Mouse (Mus musculus) neural tube, embryonic 10.5 days (tissue): ENCODE data around the gene Glis3.

Source experiments
- DNase-seq: peaks from one replicate; pipeline ENCODE4 v3.0.0-alpha.2; 2017; ENCODE audit warnings: low spot score; ENCODE audit errors: extremely low spot score

The Glis3 gene

GRCm38 (mm10) chr19:28335890-28336289 is 344.0 kb downstream of the Glis3 start:
- no peak for DNase-seq

- no peak for DNase-seq
Observed at GRCm38 (mm10) chr19:28333007-28333766, 346.7 kb downstream of the Glis3 start.

GRCm38 (mm10) chr19:28328444-28329110 is 351.3 kb downstream of the Glis3 start:
- DNase-seq = no peak

- DNase-seq = no peak
Observed at GRCm38 (mm10) chr19:28327536-28327935, 352.3 kb downstream of the Glis3 start.

- no peak for DNase-seq
Observed at GRCm38 (mm10) chr19:28306036-28306435, 373.8 kb downstream of the Glis3 start.

- DNase-seq = no peak
Observed at GRCm38 (mm10) chr19:28305510-28305909, 374.4 kb downstream of the Glis3 start.

GRCm38 (mm10) chr19:28302831-28303242 is 377.0 kb downstream of the Glis3 start:
- peak; percentile 44 for DNase-seq

- DNase-seq = no peak
Observed at GRCm38 (mm10) chr19:28300226-28300625, 379.7 kb downstream of the Glis3 start.

- no peak for DNase-seq
Observed at GRCm38 (mm10) chr19:28299211-28299775, 380.6 kb downstream of the Glis3 start.

- DNase-seq = no peak
Observed at GRCm38 (mm10) chr19:28298669-28299068, 381.2 kb downstream of the Glis3 start.

- no peak for DNase-seq
Observed at GRCm38 (mm10) chr19:28291596-28291995, 388.3 kb downstream of the Glis3 start.

- DNase-seq = no peak
Observed at GRCm38 (mm10) chr19:28289457-28289856, 390.4 kb downstream of the Glis3 start.

GRCm38 (mm10) chr19:28287431-28287830 is 392.4 kb downstream of the Glis3 start:
- DNase-seq = no peak

- no peak for DNase-seq
Observed at GRCm38 (mm10) chr19:28284098-28284569, 395.7 kb downstream of the Glis3 start.

- DNase-seq = no peak
Observed at GRCm38 (mm10) chr19:28283241-28284097, 396.4 kb downstream of the Glis3 start.

- no peak for DNase-seq
Observed at GRCm38 (mm10) chr19:28281405-28281804, 398.5 kb downstream of the Glis3 start.

- DNase-seq = peak; percentile 28
Observed at GRCm38 (mm10) chr19:28277104-28277503, 402.8 kb downstream of the Glis3 start.

- no peak for DNase-seq
Observed at GRCm38 (mm10) chr19:28274501-28274900, 405.4 kb downstream of the Glis3 start.

- no peak for DNase-seq
Observed at GRCm38 (mm10) chr19:28273946-28274345, 405.9 kb downstream of the Glis3 start.

GRCm38 (mm10) chr19:28266850-28267249 is 413.0 kb downstream of the Glis3 start:
- no peak for DNase-seq

GRCm38 (mm10) chr19:28265776-28266175 is 414.1 kb downstream of the Glis3 start:
- DNase-seq = no peak
